Mouse (Mus musculus) thymus, postnatal 36 days (tissue): Measurements from ENCODE around the gene Invs.

Experiments
- DNase-seq, 2 experiments: peaks; one replicate each; pipeline ENCODE4 v3.0.0; 2022; ENCODE audit warnings: mixed read lengths in 2 of 2

The Invs gene

DNA sequence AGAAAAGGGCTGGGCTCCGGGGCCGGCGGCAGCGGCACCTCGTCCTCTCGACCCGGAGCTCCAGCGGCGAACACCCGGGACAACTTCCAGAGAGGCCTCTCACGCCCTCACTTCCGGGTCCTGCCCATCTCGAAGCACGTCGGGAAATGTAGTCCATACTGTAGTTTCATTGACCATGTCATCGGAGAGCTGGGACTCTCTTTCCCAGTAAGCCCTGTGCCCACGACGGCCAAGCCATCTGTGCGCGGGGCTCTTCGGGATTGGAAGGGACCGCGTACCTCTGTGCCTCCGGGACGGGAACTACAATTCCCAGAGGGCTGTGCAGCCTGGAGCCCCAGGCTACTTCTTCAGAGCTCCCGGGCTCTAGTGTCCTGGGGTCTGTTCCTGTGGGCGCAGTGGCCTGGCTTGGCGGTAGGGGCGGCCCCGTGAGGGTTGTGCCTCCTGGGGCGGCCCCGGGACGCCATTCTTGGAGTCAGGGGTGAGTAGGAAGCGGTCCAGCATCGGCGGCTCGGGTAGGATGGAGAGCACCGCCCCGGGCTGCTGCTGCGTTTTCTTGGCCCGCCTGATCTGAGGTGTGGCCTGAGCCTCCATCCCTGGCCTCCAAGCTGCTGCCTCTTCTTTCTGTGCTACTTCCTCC, at the start of gene Invs, which contains the start of gene Erp44:
TSS of gene Invs (plus strand) at position 263 of the 637 bp plus-strand sequence.
TSS of gene Erp44 (minus strand) at position 61 of the 637 bp plus-strand sequence.
- DNase-seq: peak; percentile 85 to 94

DNA sequence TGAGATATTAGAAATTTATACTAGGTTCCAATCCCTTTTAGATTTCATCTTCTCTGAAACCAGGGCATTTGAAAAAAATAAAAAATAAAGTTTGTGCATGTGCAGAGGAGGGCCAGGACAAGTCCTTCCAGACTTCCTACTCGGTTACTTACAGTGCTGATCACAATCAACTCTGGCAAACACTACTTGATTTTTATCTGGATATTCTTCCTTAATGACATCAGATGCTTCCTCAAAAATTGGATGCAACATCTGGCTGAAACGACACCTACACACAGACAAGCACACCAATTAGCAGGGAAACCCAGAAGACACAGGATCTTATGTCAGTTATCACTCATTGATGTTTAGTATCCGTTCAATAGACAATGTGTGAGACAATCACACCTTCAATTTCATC, 42.8 kb upstream of the Invs start:
- DNase-seq: no peak

DNA sequence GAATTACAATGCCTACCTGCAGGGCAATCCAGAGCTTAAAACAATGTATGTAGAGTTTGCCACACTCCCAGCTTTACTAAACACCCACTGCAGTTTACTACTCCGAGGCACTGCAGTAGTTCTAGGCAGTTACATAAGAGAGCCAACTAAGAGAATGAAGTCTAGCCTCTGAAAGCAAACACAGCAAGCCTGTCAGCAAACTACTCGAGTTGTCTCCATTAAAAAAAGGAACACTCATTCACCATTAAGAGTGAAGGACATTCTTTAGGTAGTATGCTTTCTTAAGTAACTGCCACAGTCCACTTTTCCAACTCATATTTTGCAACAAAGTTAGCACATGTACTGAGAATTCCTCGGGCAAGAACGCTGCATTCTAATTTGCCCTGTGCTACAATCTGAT, 40.5 kb upstream of the Invs start:
- DNase-seq: no peak

DNA sequence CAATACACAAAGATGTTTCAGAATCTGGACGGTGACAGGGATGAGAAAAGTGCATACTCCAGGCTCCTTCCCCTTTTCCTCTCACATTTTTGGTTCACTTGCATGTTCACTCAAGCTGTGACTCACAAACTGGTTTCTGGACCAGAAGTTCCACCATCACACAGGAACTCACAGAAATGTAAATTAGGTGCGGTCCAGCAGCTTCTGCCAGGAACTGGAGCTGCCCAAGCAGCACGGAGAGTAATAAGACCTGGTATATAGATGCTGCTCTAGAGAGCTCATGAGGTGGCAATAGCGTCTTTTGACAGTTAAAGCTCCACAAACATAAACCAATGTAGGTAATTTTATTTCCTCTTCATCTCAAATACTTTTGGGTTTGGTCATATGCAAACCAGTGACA, 37.1 kb upstream of the Invs start:
- DNase-seq: no peak

DNA sequence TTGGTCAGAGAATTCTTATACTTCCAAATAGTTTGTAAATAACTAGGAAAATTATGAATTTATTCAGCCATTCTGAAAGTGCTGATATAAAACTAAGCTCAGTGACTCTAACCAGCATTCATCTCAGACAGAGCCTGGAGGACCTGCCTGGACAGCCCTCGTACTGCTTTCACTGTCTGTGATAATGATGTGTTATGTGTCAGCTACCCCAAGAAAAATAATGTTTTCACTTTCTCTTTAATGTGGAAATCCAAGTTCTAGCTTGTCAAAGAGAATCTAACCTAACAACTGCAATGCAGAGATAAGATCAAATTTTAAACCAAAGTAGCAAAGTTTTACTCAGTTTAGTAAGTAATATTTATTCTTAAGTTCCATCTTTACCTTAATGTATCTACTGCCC, 35.8 kb upstream of the Invs start:
- no peak for DNase-seq

DNA sequence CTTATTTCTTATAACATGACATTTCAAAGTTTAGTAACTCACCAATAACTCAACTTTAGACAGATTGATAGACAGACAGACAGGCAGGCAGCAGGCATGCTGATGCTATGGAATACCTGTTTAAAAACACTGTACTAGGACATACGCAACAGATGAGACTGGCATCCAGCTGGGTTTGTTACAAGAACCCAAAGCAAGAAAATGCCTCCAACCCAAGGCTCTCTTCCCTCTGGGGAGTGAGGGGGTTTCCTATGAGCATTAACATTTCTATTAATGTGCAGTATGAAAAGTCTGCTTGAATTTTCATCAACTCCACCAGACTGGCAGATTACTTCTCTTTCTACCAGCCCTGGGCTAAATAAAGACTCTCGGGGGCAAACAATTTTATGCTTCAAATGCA, 35.3 kb upstream of the Invs start:
- no peak for DNase-seq

DNA sequence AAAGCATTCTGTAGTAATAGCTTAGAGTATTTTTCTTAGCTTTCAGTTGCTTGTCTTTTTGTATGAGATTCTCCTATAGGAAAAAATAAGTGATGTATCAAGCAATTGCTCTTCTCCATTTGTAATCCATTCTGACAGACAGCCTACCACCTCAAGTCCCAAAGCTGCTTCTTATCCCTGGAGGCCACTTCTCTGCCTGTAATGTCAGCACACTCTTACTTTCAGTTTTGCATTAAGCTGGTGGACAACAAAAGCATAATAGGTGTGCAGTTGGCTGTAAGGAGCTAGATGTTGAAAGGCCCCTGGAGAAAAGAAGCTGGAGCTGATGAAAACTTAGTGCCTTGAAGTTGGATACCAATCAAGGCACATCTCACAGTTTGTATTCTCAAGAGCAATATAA, 26.3 kb upstream of the Invs start:
- no peak for DNase-seq

DNA sequence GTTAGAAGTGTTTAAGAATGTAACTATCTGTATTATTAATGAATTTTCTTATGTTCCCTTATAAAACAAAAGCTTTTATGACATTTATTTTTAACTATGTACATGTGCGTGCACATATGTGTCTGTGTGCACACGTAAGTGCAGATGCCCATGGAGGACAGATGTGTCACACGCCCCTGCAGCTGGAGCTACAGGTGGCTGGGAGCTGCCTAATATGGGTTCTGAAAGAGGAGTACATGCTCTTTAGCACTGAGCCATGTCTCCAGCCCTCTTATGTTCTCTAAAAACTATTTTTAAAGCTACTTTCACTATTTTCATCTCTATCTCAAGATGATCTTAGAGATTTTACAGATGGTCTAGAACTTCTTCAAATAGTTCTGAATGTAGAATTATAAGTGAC, 21.5 kb upstream of the Invs start:
- DNase-seq: no peak

DNA sequence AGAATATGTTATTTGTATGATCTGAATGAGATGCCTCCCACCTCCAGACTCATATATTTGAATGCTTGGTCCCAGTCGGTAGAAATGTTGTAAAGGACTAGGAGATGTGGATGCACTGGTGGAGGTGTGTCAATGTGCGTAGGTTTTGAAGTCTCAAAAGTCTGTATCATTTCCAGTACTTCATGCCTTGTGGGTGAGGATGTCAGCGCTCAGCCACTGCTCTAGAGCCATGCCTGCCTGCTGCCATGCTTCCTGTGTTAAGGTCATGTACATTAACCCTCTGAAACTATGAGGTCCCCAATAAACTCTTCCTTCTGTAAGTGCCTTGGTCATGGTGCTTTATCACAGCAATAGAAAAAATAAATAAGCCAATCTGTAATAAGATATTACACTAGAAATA, 11.9 kb upstream of the Invs start:
- DNase-seq: no peak

DNA sequence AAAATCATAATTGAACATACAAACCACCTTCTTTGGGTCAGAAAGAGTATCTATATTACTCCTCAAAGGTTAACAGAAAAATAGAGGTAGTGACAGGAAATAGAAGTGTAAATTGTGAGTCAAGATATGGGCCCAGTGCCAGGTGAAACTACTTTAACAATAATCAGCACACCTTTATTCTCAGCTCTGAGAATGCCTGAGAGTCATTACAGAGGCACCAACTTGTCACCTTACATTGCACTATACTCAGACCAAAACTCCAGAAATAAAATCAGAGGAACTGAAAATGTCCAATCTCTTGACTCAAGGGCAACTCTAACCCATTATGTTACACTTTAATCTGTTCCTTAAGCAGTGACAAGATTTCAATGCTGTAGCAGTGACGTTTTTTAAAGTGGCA, 11.4 kb upstream of the Invs start:
- no peak for DNase-seq

DNA sequence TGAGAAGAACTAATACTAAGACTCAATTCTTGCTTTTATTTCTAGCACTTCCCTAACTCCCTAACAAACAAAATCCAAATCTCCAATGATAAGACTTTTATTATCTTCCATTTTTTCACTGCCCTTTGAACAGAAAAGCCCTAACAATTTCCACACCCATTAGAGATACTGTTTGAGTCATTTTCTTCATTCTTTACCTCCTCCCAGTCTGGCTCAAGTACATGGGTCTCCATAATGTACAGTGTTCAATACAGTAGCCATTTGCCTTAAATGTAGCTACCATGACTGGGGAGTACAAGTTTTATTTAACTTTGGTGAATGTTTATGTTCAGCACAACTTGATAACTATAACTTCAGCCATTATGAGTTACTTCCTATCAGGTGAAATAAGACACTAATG, 9.0 kb upstream of the Invs start:
- DNase-seq: no peak

DNA sequence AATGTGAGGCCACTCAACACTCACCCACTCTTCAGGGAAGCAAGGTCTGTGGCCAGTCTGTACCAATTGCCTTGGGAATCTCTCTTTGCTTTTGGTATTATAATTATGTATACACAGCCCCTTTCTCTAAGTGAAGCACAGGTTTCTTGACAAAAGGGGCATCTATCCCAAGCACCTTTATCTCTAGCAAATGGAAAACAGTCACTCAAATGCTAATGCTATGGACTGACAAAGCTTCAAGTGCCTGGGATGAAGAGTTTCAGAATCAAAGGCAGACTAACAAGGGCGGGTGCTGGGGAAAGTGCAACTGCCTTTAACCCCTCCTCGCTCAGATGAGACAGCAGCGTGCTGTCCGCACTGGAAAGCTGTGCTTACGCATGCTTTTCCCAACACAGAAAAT, 7.7 kb upstream of the Invs start:
- DNase-seq: no peak

DNA sequence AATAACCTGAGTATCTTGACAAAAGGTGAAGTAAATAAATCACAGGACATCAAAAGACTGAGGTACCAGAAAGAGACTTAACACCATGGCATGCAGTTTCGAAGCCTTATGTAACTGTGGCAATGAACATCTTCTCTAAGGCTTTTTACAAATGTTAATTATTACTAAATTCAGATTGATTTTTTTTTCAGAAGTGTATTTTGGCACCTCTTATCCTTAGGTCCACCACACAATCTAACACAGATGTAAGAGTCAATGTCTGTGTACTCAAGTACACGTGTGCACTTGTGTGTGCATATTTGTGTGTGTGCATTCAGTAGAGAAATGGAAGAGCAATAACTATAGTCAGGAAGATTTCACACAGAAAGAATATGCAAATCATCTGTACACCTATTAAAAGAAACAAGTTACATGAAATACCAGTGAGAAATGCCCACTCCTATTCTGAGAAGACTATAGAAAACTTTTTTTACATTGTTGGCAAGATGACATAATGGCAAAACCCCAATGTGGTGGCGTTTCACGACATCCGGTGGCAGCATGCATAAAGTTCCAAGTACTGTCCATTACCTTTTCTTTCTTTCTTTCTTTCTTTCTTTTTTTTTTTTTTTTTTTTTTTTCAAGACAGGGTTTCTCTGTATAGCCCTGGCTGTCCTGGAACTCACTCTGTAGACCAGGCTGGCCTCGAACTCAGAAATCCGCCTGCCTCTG, 6.3 kb upstream of the Invs start:
- no peak for DNase-seq

DNA sequence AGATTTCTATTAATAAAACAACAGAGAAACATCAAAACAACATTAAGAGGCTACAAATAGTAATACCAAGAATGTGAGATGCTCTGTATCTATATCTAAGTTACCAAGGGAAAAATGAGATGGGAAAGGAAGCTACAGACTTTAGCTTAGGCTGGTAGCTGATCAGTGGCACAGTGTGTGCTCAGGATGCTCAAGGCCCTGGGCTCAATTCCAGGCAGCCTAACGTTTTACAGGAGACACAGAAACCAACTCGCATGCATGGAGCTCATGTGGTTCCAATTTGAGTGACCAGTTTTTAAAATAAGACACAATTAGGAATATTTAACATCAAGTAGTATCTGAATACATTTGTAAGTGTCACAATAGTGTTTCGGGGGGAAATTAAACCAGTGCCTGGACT, 3.8 kb upstream of the Invs start:
- DNase-seq: no peak

DNA sequence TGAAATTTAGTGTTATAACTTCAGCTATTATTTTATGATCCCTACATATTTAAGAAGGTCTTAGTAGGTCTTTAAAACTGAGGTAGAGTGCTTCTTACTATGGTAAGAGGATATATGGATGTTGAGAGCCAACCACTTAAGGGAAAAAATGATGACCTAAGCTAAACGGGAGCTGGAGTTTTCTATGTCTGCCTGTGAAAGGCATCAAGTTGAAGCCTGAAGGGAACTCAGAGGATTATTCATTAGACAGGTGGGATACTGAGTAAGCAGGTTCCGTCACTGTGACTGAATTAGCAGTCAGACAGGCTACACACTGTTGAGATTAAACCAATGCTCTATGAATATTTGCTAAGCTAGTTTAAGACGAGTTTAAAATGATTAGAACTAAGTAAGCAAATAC, 2.5 kb upstream of the Invs start:
- DNase-seq: no peak

DNA sequence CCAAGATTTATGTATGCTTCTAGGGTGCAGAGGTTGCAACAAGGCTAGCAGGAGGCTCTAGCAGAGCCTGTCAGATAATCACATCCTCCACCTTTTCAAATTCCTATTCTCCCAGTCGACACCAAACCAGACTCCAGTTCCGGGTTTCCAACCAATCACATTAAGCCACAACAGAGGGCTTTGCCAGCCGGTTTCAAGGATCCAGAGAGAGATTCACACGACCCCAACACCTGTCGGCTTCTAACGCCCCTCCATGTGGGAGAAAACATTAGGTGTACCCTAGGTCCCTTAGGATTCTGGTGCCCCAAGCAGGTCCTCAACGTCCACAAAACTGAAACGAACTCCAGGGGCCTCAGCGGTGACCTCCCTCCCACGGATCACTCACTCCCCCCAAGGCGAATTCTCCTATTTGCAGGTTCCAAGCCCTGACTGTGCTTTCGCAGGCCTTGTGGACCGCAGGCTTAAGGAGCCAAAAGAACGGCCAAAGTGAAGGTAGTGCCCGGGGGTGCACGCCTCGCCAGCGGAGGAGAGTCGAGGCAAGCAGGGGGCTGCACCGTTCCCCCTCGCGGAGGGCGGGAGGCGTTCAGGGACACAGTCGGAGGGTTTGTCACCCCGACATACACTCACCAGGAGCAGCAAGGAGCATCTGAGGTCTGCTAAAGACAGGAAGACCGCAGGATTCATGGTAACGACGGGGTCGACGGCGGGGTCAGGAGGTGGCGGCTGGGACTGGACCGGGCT, 633 bp upstream of the Invs start:
- DNase-seq: no peak

DNA sequence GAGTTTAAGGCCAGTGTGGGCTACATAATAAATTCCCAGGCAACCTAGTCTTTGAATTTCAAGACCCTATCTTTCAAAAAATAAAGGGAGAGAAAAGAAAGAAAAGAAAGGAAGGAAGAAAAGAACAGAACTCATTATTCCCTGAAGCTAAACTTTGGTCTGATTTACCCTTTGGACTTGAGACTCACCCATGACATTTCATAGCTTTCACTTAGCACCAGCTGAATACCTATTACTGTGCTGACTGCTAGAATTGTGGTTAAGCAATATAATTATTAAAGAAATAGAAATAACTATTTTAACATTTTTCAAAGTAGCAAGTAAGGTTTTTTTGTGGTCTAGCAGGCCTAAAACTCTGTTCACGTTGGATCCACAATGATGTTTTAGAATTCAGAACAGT, 1.6 kb downstream of the Invs start:
- no peak for DNase-seq

DNA sequence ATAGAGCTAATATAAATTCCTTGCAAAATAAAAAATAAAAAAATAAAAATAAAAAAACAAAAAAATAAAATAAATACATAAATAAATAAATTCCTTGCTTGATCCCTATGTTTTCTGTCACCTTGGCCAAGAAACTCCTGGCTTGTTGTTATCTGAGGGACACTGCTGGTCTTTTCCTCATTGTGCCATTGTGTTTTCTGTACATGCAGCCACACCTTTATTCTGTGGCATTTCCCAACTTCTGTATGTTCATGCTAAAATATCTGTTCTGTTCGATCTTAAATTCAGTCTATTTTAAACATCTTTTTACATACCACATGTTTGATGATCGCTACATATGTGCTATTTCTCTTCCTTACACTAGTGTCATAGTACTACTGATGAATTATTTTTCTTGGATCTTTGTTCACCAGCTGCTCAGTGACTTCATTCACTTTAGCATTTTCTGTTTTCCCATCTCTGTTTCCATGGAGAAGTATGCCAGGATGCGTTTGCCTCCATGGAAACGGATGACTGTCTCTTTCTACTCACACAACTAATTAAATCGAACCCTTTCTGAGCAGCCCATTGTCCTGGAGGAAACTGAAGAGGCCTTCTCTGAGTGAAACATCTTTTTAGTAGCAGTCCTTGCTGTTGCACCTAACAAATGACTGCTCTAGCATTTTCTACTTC, 7.7 kb downstream of the Invs start:
- DNase-seq: no peak

DNA sequence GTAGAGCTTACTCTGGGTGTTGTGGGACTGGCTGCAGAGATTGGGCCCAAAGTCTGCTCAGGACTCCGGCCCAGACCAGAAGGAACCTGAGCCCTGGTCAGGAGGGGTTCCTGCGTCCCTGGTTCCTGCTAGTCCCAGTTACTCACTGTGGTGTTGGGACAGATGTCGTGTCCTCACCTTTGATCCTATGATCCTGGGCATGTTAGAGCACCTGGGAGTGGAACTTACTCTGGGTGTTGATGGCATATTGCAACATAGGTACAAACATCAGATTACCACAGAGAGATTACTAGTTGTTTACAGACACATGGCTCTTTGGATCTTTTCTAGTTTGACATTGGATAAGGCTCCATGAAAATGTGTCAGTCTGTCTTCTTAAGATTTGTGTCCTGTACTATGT, 35.3 kb downstream of the Invs start:
- DNase-seq: no peak

DNA sequence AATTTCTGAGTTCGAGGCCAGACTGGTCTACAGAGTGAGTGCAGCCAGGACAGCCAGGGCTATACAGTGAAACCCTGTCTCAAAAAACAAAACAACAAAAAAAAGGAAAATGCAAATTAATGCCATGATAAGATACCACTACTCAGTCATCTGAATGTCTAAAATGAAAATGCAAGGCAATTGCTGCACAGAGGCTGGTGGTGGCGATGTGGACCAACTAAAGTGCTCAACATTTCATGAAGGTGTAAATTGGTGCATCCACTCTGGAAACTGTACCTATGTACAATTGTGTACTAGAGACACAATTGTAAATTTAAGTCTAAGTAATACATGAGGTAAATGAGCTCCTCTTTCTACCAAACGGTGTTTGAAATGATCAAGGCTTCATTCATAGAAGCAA, 36.5 kb downstream of the Invs start:
- no peak for DNase-seq

DNA sequence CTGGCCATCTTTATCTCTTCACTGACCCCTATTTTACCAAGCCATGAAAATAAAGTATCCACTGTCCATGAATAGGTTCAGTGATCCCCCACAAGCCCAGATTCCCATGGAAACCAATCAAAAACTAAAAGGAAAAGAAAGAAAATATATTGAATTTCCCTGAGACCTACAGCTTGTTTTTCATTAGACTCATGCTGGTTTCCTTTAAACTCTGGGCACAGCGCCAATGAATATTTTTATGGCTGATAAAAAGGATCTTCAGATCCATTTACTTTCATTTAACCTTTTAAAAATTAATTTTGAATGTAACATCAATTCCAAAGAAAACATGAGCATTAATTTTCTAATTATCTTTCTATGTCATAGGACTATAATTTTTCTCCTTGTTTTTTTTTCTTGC, 41.7 kb downstream of the Invs start:
- no peak for DNase-seq

DNA sequence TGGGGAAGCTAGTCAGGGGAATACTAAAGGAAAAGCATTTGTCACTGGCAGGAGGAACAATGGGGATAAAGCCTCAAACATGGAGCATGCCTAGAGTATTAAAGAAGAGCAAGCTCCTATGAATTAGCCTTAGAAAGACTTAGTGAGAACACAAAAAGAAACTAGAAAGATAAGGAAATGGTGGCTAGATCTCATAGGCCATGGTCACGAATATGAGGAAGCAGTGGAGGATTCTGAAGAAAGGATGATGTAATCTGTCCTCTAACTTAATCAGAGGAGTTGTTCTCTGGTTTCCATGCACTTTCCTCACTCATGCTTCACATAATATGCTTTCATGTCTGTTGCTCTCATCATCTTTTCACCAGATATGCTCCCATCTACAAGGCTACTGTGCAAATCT, 42.5 kb downstream of the Invs start:
- no peak for DNase-seq

DNA sequence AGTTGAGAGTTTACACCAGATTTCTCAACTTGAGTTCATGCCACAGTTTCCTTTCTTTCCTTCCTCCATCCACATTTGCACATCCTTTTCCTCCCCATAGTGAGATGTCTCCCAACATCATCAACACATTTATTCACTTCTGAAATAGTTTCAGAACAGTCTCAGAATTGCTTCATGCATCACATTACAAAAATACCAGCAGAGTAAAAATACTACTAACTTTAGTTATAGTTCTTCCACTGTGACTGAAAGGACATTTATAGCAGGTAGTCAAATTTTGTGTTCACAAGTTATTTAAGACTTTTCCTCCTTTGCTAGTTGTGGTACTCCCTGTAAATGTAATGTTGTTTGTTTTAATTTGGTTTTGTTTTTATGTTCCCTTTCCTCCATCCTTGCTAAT, 47.6 kb downstream of the Invs start:
- no peak for DNase-seq

DNA sequence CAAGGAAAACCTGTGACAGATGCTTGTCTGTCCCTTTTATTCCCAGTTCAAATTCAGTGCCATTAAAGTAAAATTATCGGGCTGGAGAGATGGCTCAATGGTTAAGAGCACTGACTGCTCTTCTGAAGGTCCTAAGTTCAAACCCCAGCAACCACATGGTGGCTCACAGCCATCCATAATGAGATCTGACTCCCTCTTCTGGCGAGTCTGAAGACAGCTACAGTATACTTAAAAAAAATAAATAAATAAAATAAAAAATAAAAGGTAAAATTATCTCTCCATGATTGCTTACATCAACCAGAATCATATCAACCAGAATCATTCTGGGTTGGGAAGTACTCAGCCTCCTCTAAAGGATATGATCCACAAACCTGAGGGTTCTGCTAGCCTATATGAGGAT, 48.5 kb downstream of the Invs start:
- DNase-seq: no peak
